Mouse (Mus musculus) frontal cortex, adult 2 months (tissue): ENCODE data around the gene Pole2. TPM values are rescaled to one million over a fixed set of nuclear protein-coding genes. Genes with fewer than 3 reads are reported as not detected.

ENCODE experiments used
- DNase-seq, 2 experiments: peaks; one replicate each; pipeline ENCODE4 v3.0.0; 2022; ENCODE audit warnings: low spot score in 1 of 2; ENCODE audit errors: extremely low spot score in 1 of 2
- polyA plus RNA-seq: library from polyadenylated mRNA; depleted of rRNA; stranded (reverse); fragments of >200 nt; gene quantifications from 2 replicates; pipeline ENCODE4 v1.2.3, GENCODE M21; 2012; rRNA removed

Gene Pole2
- 1.6 and 2.0 TPM in 2 replicates for polyA plus RNA-seq

DNA sequence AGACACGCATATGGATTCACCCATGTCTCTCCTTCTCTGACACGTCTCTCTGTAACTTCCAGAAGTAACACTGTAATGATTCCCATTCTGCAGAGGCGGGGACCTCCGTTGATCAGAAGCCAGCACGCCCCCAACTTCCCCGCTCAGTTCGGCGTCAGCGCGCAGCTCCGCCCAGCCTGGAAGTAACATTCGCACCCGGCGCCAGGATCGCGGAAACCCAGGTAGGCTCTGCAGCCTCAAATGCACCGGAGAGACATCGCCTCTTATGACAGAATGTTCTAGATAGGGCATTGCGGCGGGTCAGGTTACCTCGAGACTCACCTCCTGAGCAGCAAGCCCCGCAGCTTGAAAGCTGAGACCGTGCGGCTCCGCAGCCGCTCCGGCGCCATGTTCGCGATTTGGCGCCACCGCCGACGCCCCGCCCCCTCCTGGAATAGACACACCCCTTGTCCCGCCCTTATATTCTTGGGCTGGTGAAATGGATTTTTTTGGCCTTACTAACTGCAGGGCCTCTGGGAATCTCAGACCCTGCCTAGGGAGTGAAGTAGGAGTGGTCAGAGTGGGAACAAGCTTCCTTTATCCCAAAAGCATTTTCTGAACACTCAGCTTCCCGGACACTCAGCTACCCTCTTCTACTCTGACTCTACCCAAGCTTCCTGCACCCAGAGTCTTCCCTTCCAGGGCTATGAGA, at the start of gene Pole2:
Gene Pole2, minus strand, starts transcription at position 420 of the 691 bp plus-strand sequence.
- peak; percentile 32 to 88 for DNase-seq

- no peak for DNase-seq
Measured at GRCm38 (mm10) chr12:69268956-69269355, 41.0 kb upstream of the Pole2 start.

- peak in 1 of 2 experiments; percentile 23 for DNase-seq
Measured at GRCm38 (mm10) chr12:69267956-69268632, 40.1 kb upstream of the Pole2 start.

- no peak for DNase-seq
Measured at GRCm38 (mm10) chr12:69265031-69265430, 37.0 kb upstream of the Pole2 start.

DNA sequence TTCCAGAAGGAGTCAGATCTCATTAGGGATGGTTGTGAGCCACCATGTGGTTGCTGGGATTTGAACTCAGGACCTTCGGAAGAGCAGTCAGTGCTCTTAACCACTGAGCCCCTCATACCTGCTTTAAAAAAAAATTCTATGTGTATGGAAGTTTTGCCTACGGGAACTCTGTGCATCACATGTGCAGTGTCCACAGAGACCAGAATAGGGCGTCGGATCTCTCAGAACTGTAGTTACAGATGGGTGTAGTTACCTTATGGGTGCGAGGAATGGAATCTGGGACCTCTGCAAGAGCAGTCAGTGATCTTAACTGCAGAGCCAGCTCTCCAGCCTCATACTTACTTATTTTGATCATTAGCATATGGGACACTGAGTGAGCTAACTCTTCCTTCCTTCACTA, 34.3 kb upstream of the Pole2 start:
- DNase-seq, result no peak

- no peak for DNase-seq
Measured at GRCm38 (mm10) chr12:69257836-69258235, 29.8 kb upstream of the Pole2 start.

GRCm38 (mm10) chr12:69253806-69254205, 25.8 kb upstream of the Pole2 start:
- no peak for DNase-seq

DNA sequence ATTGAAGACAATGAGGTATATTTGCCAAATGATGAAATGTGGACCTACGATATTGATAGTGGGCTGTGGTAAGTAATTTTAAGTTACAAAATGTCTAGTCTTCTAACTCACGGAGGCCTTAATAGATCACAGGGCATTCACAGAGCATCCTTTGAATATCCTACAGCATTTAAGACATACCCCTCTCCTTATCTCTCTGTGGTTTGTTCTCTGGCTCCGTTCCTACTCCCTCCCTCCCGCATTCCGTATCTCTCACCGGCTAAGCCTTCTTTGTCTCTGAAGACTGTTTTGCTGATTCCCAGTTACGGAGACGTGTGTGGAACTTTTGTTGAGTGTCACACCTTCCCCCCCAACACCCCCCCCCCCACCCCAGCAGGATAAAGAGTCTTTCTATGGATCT, 22.8 kb upstream of the Pole2 start:
- no peak for DNase-seq

GRCm38 (mm10) chr12:69249766-69250165, 21.8 kb upstream of the Pole2 start:
- DNase-seq, result no peak

GRCm38 (mm10) chr12:69241771-69242431, 13.9 kb upstream of the Pole2 start:
- peak; percentile 21 to 70 for DNase-seq

- DNase-seq, result no peak
Measured at GRCm38 (mm10) chr12:69241405-69241770, 13.4 kb upstream of the Pole2 start.

GRCm38 (mm10) chr12:69240876-69241275, 12.9 kb upstream of the Pole2 start, which contains the start of gene Klhdc1:
TSS of gene Klhdc1 (plus strand) at chr12:69241176.
- DNase-seq, result no peak

GRCm38 (mm10) chr12:69238284-69238683, 10.3 kb upstream of the Pole2 start:
- DNase-seq, result no peak

GRCm38 (mm10) chr12:69235782-69236181, 7.8 kb upstream of the Pole2 start:
- no peak for DNase-seq

DNA sequence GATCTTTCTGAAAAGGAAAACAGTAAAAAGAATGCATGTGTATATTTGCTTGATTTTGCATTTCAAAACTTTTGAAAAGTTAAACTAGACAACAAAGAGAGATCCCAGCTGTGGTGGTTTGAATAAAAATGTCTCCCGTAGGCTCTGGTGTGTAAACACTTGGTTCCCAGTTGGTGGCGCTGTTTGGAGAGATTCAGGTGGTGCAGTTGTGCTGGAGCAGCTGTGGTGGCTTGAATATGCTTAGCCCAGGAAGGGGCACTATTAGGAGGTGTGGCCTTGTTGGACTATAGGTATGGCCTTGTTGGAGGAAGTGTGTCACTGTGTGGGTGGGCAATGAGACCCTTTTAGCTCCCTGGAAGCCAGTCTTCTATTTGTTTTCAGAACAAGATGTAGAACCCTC, 1.3 kb upstream of the Pole2 start:
- no peak for DNase-seq

DNA sequence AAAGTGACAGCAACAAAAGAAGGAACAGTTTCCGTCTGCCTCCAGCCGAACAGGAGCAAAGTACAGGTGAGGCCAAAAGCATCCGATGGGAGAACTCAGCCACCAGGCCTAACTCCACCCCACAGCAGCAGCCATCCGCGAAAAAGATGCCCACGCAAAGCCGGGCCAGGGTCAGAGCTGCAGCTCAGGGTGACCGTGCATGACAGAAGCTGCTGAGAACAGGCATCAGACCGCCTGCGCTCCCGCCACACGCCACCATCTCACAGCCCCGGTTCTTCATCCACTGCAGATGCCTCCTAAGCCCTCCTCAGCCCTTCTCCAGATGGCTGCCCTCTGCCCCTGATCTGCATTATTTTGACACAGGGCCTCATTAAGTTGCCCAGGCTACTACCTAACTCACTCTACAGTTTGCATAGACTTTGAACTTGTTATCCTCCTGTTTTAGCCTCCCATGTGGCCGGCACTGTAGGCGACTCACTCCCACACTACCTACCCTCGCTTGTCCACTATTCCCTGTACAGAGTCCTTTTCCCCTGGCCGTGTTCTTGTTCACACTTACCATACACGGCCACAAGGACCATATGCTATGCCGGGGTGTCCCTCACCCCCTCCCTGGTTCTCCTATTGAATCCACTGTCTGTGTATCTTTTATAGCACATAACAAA, 7.2 kb downstream of the Pole2 start:
- DNase-seq, result no peak

GRCm38 (mm10) chr12:69216587-69216986, 11.4 kb downstream of the Pole2 start:
- DNase-seq, result no peak

DNA sequence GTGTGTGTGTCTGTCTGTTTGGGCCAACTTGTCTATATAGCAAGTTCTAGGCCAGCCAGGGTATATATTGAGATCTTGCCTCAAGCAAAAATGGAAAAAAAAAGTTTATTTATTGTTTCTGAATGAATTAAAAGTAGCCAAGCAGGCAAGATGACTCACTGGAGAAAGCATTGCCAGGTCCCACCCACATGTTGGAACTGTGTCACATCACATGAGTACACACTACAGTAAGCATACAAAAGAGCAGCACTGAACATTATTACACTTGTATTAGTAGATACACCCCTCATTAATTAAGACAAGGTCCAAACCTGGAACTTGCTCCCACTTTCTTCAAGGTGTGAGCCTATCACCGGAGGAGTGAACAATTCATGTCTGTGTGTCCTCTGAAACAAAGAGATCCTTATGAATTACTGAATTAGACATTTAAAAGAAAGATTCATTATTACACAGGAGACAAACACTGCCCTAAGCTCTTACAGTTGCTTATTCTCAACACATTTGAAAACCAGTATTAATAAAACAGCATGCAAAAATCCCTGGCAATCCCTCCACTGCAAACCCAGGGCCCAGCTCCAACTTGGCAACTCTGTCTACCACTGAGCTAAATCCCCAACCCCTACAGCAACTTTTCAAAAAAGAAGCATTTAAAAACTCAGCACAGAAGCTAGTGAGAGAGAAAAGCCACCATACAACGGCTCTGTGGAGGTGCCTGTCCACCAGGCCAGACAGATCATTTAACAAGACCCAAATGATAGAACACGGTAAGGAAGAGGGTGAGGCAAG, 12.8 kb downstream of the Pole2 start:
- peak; percentile 35 to 76 for DNase-seq

- no peak for DNase-seq
Measured at GRCm38 (mm10) chr12:69214393-69214792, 13.6 kb downstream of the Pole2 start.

GRCm38 (mm10) chr12:69213186-69213777, 14.7 kb downstream of the Pole2 start:
- no peak for DNase-seq
